Mouse (Mus musculus) erythroid progenitor cell, adult 5-6 weeks (primary cell): ENCODE data around the gene Gm3755. TPM values are rescaled to one million over a fixed set of nuclear protein-coding genes. Genes with fewer than 3 reads are reported as not detected.
"Not testable (repeated sequence)": the region's sequence is repeated elsewhere in the genome, so short reads cannot be mapped to it uniquely, and the experiment has no call there.

Source experiments
- ATAC-seq: replicated peaks from 2 replicates; pipeline ENCODE4 v1.8.0; 2016; ENCODE audit warnings: moderate number of reproducible peaks, mild to moderate bottlenecking, moderate TSS enrichment, inconsistent platforms; ENCODE audit not compliant: poor library complexity, low FRiP score, severe bottlenecking
- total RNA-seq, 2 experiments: library from RNA; stranded (forward) in 1 of 2; stranded (reverse) in 1 of 2; fragments of 150-400 nt in 1 of 2; fragments of 186-747, 209-891 nt in 1 of 2; gene quantifications; 2 replicates each; pipeline versions ENCODE4 v1.2.3 to v1.2.4; 2015 to 2017; ENCODE audit warnings: low replicate concordance in 2 of 2

The Gm3755 gene
- total RNA-seq (2015; ENCODE audit: low replicate concordance) (not detected in 2 replicates), total RNA-seq (2017; ENCODE audit: low replicate concordance) (not detected in 2 replicates)

DNA sequence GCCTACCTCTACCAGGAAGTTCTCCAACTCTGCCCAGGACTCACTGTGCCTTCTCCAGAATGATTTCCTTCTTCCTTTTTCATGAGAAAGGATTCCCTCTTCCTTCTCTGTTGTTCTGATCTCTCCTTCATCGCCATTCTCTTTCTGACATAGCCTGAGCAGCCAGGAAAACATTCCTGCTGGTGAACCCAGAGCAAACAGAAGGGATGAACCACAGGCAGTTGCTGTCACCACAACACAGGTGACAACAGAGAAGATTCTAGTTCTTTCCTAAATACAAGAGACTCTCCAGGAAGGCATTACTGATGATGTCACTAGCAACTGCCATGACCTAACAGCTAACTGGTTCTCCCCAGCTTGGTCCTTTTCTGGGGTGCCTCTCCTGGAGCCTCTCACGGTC, at the start of gene Gm3755:
TSS of gene Gm3755 (minus strand) at position 101 of the 400 bp plus-strand sequence.
- not testable (repeated sequence) for ATAC-seq

DNA sequence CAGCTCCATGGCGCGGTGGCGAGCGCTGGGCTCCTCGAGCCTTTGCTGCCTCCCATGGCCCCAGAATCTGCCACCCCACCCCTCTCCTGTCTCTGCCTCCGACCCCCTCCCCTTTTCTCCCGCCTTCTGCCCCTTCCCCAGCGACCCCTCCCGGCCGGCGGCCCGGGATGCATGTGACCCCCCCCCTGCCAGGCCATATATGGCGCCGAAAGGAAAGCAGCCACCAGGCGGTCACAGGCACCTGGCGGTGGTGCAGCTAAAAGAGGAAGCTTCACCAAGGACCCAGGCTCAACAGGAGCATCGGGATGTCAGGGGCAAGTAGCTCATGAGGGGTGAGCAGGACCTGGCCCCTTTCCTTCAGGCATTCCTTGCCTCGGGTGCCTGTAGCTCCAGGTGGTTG, 38.0 kb upstream of the Gm3755 start:
- not testable (repeated sequence) for ATAC-seq

DNA sequence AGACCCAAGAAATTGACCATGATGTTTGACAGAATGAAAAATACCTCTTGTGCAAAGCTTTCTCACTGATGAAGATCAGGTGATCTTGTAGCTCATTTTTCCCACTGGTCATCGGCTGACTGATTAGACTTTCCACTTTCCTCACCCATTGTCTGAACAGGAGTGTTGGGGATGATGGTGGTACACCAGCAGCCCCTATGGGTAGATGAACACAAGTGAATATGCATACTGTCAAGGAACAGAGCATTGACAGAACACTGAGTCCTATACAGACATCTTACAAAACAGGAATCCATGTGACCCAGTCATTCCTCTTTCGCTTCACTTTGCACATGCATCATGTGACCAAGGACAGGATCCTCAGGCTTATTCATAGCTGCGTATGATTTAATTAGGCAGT, 32.9 kb upstream of the Gm3755 start, which contains the start of gene Gm3752:
TSS of gene Gm3752 (minus strand) at position 101 of the 400 bp plus-strand sequence.
- ATAC-seq: not testable (repeated sequence)

DNA sequence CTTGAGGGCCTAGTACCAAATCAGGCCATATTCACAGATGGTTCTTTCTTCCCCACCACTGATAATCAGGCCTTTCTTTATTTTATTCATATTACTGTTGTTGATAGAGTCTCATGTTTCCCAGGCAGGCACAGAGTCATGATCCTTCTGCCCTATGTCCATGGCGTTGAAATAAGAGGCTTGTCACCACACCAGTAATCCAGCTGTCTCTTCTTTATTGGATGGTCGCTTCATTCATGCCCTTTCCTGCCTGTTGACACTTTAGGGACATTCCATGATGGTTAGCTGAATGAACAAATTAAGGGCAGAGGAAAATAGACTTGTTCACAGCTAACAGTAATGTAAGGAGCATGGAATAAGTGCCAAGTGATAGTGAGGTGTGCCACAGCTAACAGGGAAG, 28.2 kb downstream of the Gm3755 start:
- ATAC-seq: not testable (repeated sequence)

Other genes with a start within 250 kb of the Gm3755 start
- gene Gm3727, start 186.2 kb downstream of the Gm3755 start, total RNA-seq (2015; ENCODE audit: low replicate concordance): not detected in 2 replicates
- gene Gm3727, start 186.2 kb downstream of the Gm3755 start, total RNA-seq (2017; ENCODE audit: low replicate concordance): not detected in 2 replicates
- 3.6 TPM in 1 of 2 replicates, not detected in the other for gene Gm3739, start 135.9 kb downstream of the Gm3755 start, total RNA-seq (2015; ENCODE audit: low replicate concordance)
- gene Gm3739, start 135.9 kb downstream of the Gm3755 start, total RNA-seq (2017; ENCODE audit: low replicate concordance): not detected in 2 replicates
- gene Gm5797, start 118.5 kb downstream of the Gm3755 start, total RNA-seq (2015; ENCODE audit: low replicate concordance): not detected in 2 replicates
- not detected in 2 replicates for gene Gm5797, start 118.5 kb downstream of the Gm3755 start, total RNA-seq (2017; ENCODE audit: low replicate concordance)
- not detected in 2 replicates for gene Gm8374, start 85.8 kb downstream of the Gm3755 start, total RNA-seq (2015; ENCODE audit: low replicate concordance)
- gene Gm8374, start 85.8 kb downstream of the Gm3755 start, total RNA-seq (2017; ENCODE audit: low replicate concordance): not detected in 2 replicates
- gene Gm3752, start 32.8 kb upstream of the Gm3755 start, total RNA-seq (2015; ENCODE audit: low replicate concordance): not detected in 2 replicates
- 0.08 TPM in 1 of 2 replicates, not detected in the other for gene Gm3752, start 32.8 kb upstream of the Gm3755 start, total RNA-seq (2017; ENCODE audit: low replicate concordance)
- gene Gm3558, start 117.6 kb upstream of the Gm3755 start, total RNA-seq (2015; ENCODE audit: low replicate concordance): not detected in 2 replicates
- gene Gm3558, start 117.6 kb upstream of the Gm3755 start, total RNA-seq (2017; ENCODE audit: low replicate concordance): not detected in 2 replicates
- not detected in 2 replicates for gene Gm10338, start 144.7 kb upstream of the Gm3755 start, total RNA-seq (2015; ENCODE audit: low replicate concordance)
- gene Gm10338, start 144.7 kb upstream of the Gm3755 start, total RNA-seq (2017; ENCODE audit: low replicate concordance): not detected in 2 replicates
- not detected in 2 replicates for gene Gm10128, start 193.1 kb upstream of the Gm3755 start, total RNA-seq (2015; ENCODE audit: low replicate concordance)
- gene Gm10128, start 193.1 kb upstream of the Gm3755 start, total RNA-seq (2017; ENCODE audit: low replicate concordance): not detected in 2 replicates